Mouse (Mus musculus): ENCODE results near the gene Elmo1. TPM values are rescaled to one million over a fixed set of nuclear protein-coding genes. Genes with fewer than 3 reads are reported as not detected.
A peak's percentile ranks its signal among the peaks of the same experiment; 100 is the strongest.

Elmo1 gene
- polyA plus RNA-seq, 1 experiment from 2014 or later = 10.7 TPM

- Histone ChIP-seq H3K4me3 (ENCODE audit: low read depth, low read length) (no peak overlapping the region), H3K27me3 (ENCODE audit: control insufficient read depth, insufficient read depth, low read length) (0 out of 2 replicates have a peak, but pooled peaks cover 3% of the 10 kb centered on the region), H3K36me3 (ENCODE audit: control insufficient read depth, insufficient read depth, low read length) (no peaks in the 10 kb centered on the region), H3K4me1 (ENCODE audit: control insufficient read depth, insufficient read depth, low read length) (peaks cover 13% of the 10 kb centered on the region), H3K4me2 (no peak overlapping the region), H3K27ac (ENCODE audit: low read depth, low read length) (no peak overlapping the region), H3K9me3 (replicated peaks; ENCODE audit: control insufficient read depth, low read length) (no peaks in the 10 kb centered on the region), H3K9ac (ENCODE audit: low read depth, low read length) (no peak overlapping the region)
- ATAC-seq (replicated peaks; ENCODE audit: insufficient number of reproducible peaks, low FRiP score, low TSS enrichment) = no peak
- WGBS (ENCODE audit: insufficient replicate concordance) = 83% methylated on average over 3 of the region's 3 CpGs
Measured at GRCm38 (mm10) chr13:20098594-20098965, 8.2 kb downstream of the Elmo1 start.

- 15% methylated on average over 4 of the region's 4 CpGs for WGBS (ENCODE audit: insufficient replicate concordance)
- no peak overlapping the region for H3K9ac ChIP-seq (ENCODE audit: low read depth, low read length)
Measured at GRCm38 (mm10) chr13:20099546-20099945, 9.2 kb downstream of the Elmo1 start.

GRCm38 (mm10) chr13:20100357-20100756, 10.0 kb downstream of the Elmo1 start:
- ATAC-seq (replicated peaks; ENCODE audit: insufficient number of reproducible peaks, low FRiP score, low TSS enrichment) = no peak
- Histone ChIP-seq H3K9me3 (replicated peaks; ENCODE audit: control insufficient read depth, low read length) (no peaks in the 10 kb centered on the region), H3K4me2 (no peak overlapping the region), H3K27ac (ENCODE audit: low read depth, low read length) (no peak overlapping the region), H3K36me3 (ENCODE audit: control insufficient read depth, insufficient read depth, low read length) (no peaks in the 10 kb centered on the region), H3K4me1 (ENCODE audit: control insufficient read depth, insufficient read depth, low read length) (peaks cover 13% of the 10 kb centered on the region), H3K9ac (ENCODE audit: low read depth, low read length) (no peak overlapping the region), H3K4me3 (ENCODE audit: low read depth, low read length) (no peak overlapping the region), H3K27me3 (ENCODE audit: control insufficient read depth, insufficient read depth, low read length) (no peaks in the 10 kb centered on the region)
- 35% methylated on average over 3 of the region's 3 CpGs for WGBS (ENCODE audit: insufficient replicate concordance)

More at GRCm38 (mm10) chr13:20099546-20099945, 9.2 kb downstream of the Elmo1 start:
- no peaks in the 10 kb centered on the region for H3K27me3 ChIP-seq (ENCODE audit: control insufficient read depth, insufficient read depth, low read length)
- H3K4me3 ChIP-seq (ENCODE audit: low read depth, low read length) = no peak overlapping the region
- no peak for ATAC-seq (replicated peaks; ENCODE audit: insufficient number of reproducible peaks, low FRiP score, low TSS enrichment)
- peaks cover 13% of the 10 kb centered on the region for H3K4me1 ChIP-seq (ENCODE audit: control insufficient read depth, insufficient read depth, low read length)
- H3K4me2 ChIP-seq = no peak overlapping the region
- no peaks in the 10 kb centered on the region for H3K36me3 ChIP-seq (ENCODE audit: control insufficient read depth, insufficient read depth, low read length)
- peak overlapping the region; percentile 29; the same call in 1 of the 2 replicates for H3K27ac ChIP-seq (ENCODE audit: low read depth, low read length)
- no peaks in the 10 kb centered on the region for H3K9me3 ChIP-seq (replicated peaks; ENCODE audit: control insufficient read depth, low read length)

- Histone ChIP-seq H3K27me3 (ENCODE audit: control insufficient read depth, insufficient read depth, low read length) (no peaks in the 10 kb centered on the region), H3K27ac (ENCODE audit: low read depth, low read length) (no peak overlapping the region), H3K4me3 (ENCODE audit: low read depth, low read length) (no peak overlapping the region), H3K9me3 (replicated peaks; ENCODE audit: control insufficient read depth, low read length) (no peaks in the 10 kb centered on the region), H3K9ac (ENCODE audit: low read depth, low read length) (no peak overlapping the region), H3K36me3 (ENCODE audit: control insufficient read depth, insufficient read depth, low read length) (no peaks in the 10 kb centered on the region), H3K4me2 (peak overlapping the region; percentile 36), H3K4me1 (ENCODE audit: control insufficient read depth, insufficient read depth, low read length) (peaks cover 13% of the 10 kb centered on the region)
- no peak for ATAC-seq (replicated peaks; ENCODE audit: insufficient number of reproducible peaks, low FRiP score, low TSS enrichment)
- WGBS (ENCODE audit: insufficient replicate concordance) = 42% methylated on average over 5 of the region's 5 CpGs
Measured at GRCm38 (mm10) chr13:20101691-20102090, 11.3 kb downstream of the Elmo1 start.

GRCm38 (mm10) chr13:20104791-20105190, 14.4 kb downstream of the Elmo1 start:
- Histone ChIP-seq H3K9me3 (replicated peaks; ENCODE audit: control insufficient read depth, low read length) (no peaks in the 10 kb centered on the region), H3K27ac (ENCODE audit: low read depth, low read length) (no peak overlapping the region), H3K4me1 (ENCODE audit: control insufficient read depth, insufficient read depth, low read length) (peaks cover 6% of the 10 kb centered on the region), H3K36me3 (ENCODE audit: control insufficient read depth, insufficient read depth, low read length) (no peaks in the 10 kb centered on the region), H3K4me3 (ENCODE audit: low read depth, low read length) (no peak overlapping the region), H3K27me3 (ENCODE audit: control insufficient read depth, insufficient read depth, low read length) (no peaks in the 10 kb centered on the region), H3K9ac (ENCODE audit: low read depth, low read length) (no peak overlapping the region), H3K4me2 (no peak overlapping the region)
- ATAC-seq (replicated peaks; ENCODE audit: insufficient number of reproducible peaks, low FRiP score, low TSS enrichment) = no peak
- 62% methylated on average over 2 of the region's 2 CpGs for WGBS (ENCODE audit: insufficient replicate concordance)

- H3K9me3 ChIP-seq (replicated peaks; ENCODE audit: control insufficient read depth, low read length) = no peaks in the 10 kb centered on the region
- no peak overlapping the region for H3K4me3 ChIP-seq (ENCODE audit: low read depth, low read length)
- no peak for ATAC-seq (replicated peaks; ENCODE audit: insufficient number of reproducible peaks, low FRiP score, low TSS enrichment)
- H3K27me3 ChIP-seq (ENCODE audit: control insufficient read depth, insufficient read depth, low read length) = no peaks in the 10 kb centered on the region
- H3K9ac ChIP-seq (ENCODE audit: low read depth, low read length) = no peak overlapping the region
- H3K4me2 ChIP-seq = no peak overlapping the region
- H3K27ac ChIP-seq (ENCODE audit: low read depth, low read length) = no peak overlapping the region
- no peaks in the 10 kb centered on the region for H3K36me3 ChIP-seq (ENCODE audit: control insufficient read depth, insufficient read depth, low read length)
- WGBS (ENCODE audit: insufficient replicate concordance) = 92% methylated on average over 2 of the region's 2 CpGs
- peaks cover 10% of the 10 kb centered on the region for H3K4me1 ChIP-seq (ENCODE audit: control insufficient read depth, insufficient read depth, low read length)
Measured at GRCm38 (mm10) chr13:20105996-20106395, 15.6 kb downstream of the Elmo1 start.

GRCm38 (mm10) chr13:20107953-20108498, 17.6 kb downstream of the Elmo1 start:
- Histone ChIP-seq H3K4me2 (no peak overlapping the region), H3K9me3 (replicated peaks; ENCODE audit: control insufficient read depth, low read length) (no peaks in the 10 kb centered on the region), H3K4me1 (ENCODE audit: control insufficient read depth, insufficient read depth, low read length) (peaks cover 9% of the 10 kb centered on the region), H3K27ac (ENCODE audit: low read depth, low read length) (no peak overlapping the region), H3K36me3 (ENCODE audit: control insufficient read depth, insufficient read depth, low read length) (no peaks in the 10 kb centered on the region), H3K4me3 (ENCODE audit: low read depth, low read length) (no peak overlapping the region), H3K27me3 (ENCODE audit: control insufficient read depth, insufficient read depth, low read length) (no peaks in the 10 kb centered on the region), H3K9ac (ENCODE audit: low read depth, low read length) (no peak overlapping the region)
- no peak for ATAC-seq (replicated peaks; ENCODE audit: insufficient number of reproducible peaks, low FRiP score, low TSS enrichment)
- 87% methylated on average over 5 of the region's 5 CpGs for WGBS (ENCODE audit: insufficient replicate concordance)

GRCm38 (mm10) chr13:20108956-20109355, 18.6 kb downstream of the Elmo1 start:
- no peak overlapping the region for H3K27ac ChIP-seq (ENCODE audit: low read depth, low read length)
- WGBS (ENCODE audit: insufficient replicate concordance) = 46% methylated on average over 10 of the region's 10 CpGs

GRCm38 (mm10) chr13:20109446-20109845, 19.1 kb downstream of the Elmo1 start:
- ATAC-seq (replicated peaks; ENCODE audit: insufficient number of reproducible peaks, low FRiP score, low TSS enrichment) = no peak
- 41% methylated on average over 2 of the region's 2 CpGs for WGBS (ENCODE audit: insufficient replicate concordance)
- Histone ChIP-seq H3K9ac (ENCODE audit: low read depth, low read length) (no peak overlapping the region), H3K27ac (ENCODE audit: low read depth, low read length) (no peak overlapping the region), H3K4me1 (ENCODE audit: control insufficient read depth, insufficient read depth, low read length) (peaks cover 9% of the 10 kb centered on the region), H3K36me3 (ENCODE audit: control insufficient read depth, insufficient read depth, low read length) (no peaks in the 10 kb centered on the region), H3K4me3 (ENCODE audit: low read depth, low read length) (no peak overlapping the region), H3K9me3 (replicated peaks; ENCODE audit: control insufficient read depth, low read length) (no peaks in the 10 kb centered on the region), H3K4me2 (no peak overlapping the region), H3K27me3 (ENCODE audit: control insufficient read depth, insufficient read depth, low read length) (no peaks in the 10 kb centered on the region)

More at GRCm38 (mm10) chr13:20108956-20109355, 18.6 kb downstream of the Elmo1 start:
- Histone ChIP-seq H3K9me3 (replicated peaks; ENCODE audit: control insufficient read depth, low read length) (no peaks in the 10 kb centered on the region), H3K36me3 (ENCODE audit: control insufficient read depth, insufficient read depth, low read length) (no peaks in the 10 kb centered on the region), H3K9ac (ENCODE audit: low read depth, low read length) (no peak overlapping the region), H3K4me3 (ENCODE audit: low read depth, low read length) (no peak overlapping the region), H3K4me1 (ENCODE audit: control insufficient read depth, insufficient read depth, low read length) (peaks cover 9% of the 10 kb centered on the region), H3K27me3 (ENCODE audit: control insufficient read depth, insufficient read depth, low read length) (no peaks in the 10 kb centered on the region), H3K4me2 (no peak overlapping the region)
- no peak for ATAC-seq (replicated peaks; ENCODE audit: insufficient number of reproducible peaks, low FRiP score, low TSS enrichment)
